Mouse (Mus musculus) G1E (cell line): ENCODE results near the gene Rab3d. TPM values are rescaled to one million over a fixed set of nuclear protein-coding genes. Genes with fewer than 3 reads are reported as not detected.

Experiments used
- ATAC-seq: 2 replicates; pipeline ENCODE4 v1.8.0; 2016; ENCODE audit warnings: mild to moderate bottlenecking; ENCODE audit not compliant: insufficient number of reproducible peaks, poor library complexity, low FRiP score, severe bottlenecking; ENCODE audit errors: extremely low read depth
- DNase-seq: peaks from one replicate; pipeline ENCODE4 v3.0.0; 2012; ENCODE audit warnings: low spot score
- H3K27me3 ChIP-seq: 2 replicates; pipeline ENCODE4 v1.6.1; 2012; ENCODE audit warnings: mild to moderate bottlenecking, low read length, inconsistent platforms; ENCODE audit not compliant: insufficient read depth
- H3K36me3 ChIP-seq: replicated peaks from 2 replicates; pipeline ENCODE3; 2012; ENCODE audit warnings: mild to moderate bottlenecking, inconsistent platforms
- H3K4me1 ChIP-seq: 2 replicates; pipeline ENCODE4 v1.6.1; 2012; ENCODE audit warnings: low read depth, low read length, inconsistent platforms, mixed read lengths; ENCODE audit not compliant: insufficient read depth
- H3K4me3 ChIP-seq: 2 replicates; pipeline ENCODE4 v1.5.1; 2012; ENCODE audit warnings: low read depth, mild to moderate bottlenecking, inconsistent platforms, low read length, moderate library complexity, mixed read lengths
- H3K9me3 ChIP-seq: replicated peaks from 2 replicates; pipeline ENCODE4 v1.6.1; 2012; ENCODE audit warnings: inconsistent platforms
- CTCF ChIP-seq: IDR thresholded peaks from 2 replicates; pipeline ENCODE4 v1.5.1; 2012; ENCODE audit warnings: low read depth, low read length, inconsistent platforms, mixed read lengths
- GATA1 ChIP-seq: IDR thresholded peaks from 2 replicates; pipeline ENCODE4 v1.6.1; 2012; ENCODE audit warnings: borderline replicate concordance, low read length, inconsistent platforms, mixed read lengths
- GATA2 ChIP-seq: IDR thresholded peaks from 2 replicates; pipeline ENCODE4 v1.6.1; 2012; ENCODE audit warnings: low read depth, low read length, inconsistent platforms, borderline replicate concordance
- POLR2AphosphoS5 ChIP-seq: IDR thresholded peaks from 2 replicates; pipeline ENCODE4 v1.6.1; 2012; ENCODE audit warnings: low read depth, low read length, inconsistent platforms; ENCODE audit not compliant: insufficient replicate concordance
- TAL1 ChIP-seq: conservative IDR thresholded peaks from 2 replicates; pipeline ENCODE4 v1.6.1; 2012; ENCODE audit warnings: low read depth, low read length, inconsistent platforms, mixed read lengths
- polyA plus RNA-seq: library from polyadenylated mRNA; stranded (reverse); fragments of >175 nt; gene quantifications from 2 replicates; pipeline ENCODE4 v1.2.3, GENCODE M21; 2012
- total RNA-seq, 2 experiments: library from RNA; stranded (forward) in 1 of 2; stranded (reverse) in 1 of 2; fragments of 200-1000 nt in 1 of 2; fragments of >200 nt in 1 of 2; fragmentation: Nextera tagmentation in 1 of 2; gene quantifications; 2 replicates each; pipeline ENCODE4 v1.2.3; 2014 to 2017

Gene Rab3d
- total and polyA plus RNA-seq, 3 experiments = 3.7 to 8.5 (median 7.0) TPM

GRCm38 (mm10) chr9:21953600-21953999 lies 35.6 kb upstream of the Rab3d start:
- H3K36me3 ChIP-seq = peaks cover 19% of the 10 kb centered on the region
- H3K4me1 ChIP-seq = peaks cover 30% of the 10 kb centered on the region
- TF ChIP-seq GATA1 (no peak), POLR2AphosphoS5 (no peak), CTCF (no peak), TAL1 (no peak)
- no peak for ATAC-seq
- no peak for DNase-seq
- no peaks in the 10 kb centered on the region for H3K27me3 ChIP-seq
- H3K4me3 ChIP-seq = no peak overlapping the region
- H3K9me3 ChIP-seq = no peaks in the 10 kb centered on the region

GRCm38 (mm10) chr9:21951977-21952376 lies 34.0 kb upstream of the Rab3d start:
- TF ChIP-seq GATA2 (no peak), POLR2AphosphoS5 (no peak), CTCF (no peak), TAL1 (no peak), GATA1 (no peak)
- Histone ChIP-seq H3K4me1 (peaks cover 26% of the 10 kb centered on the region), H3K4me3 (no peak overlapping the region), H3K9me3 (no peaks in the 10 kb centered on the region), H3K36me3 (peaks cover 5% of the 10 kb centered on the region), H3K27me3 (peaks cover 6% of the 10 kb centered on the region)
- no peak for DNase-seq
- no peak for ATAC-seq

GRCm38 (mm10) chr9:21950322-21950721 lies 32.3 kb upstream of the Rab3d start:
- ATAC-seq (no peak), DNase-seq (peak; percentile 48)
- Histone ChIP-seq H3K36me3 (peaks cover 2% of the 10 kb centered on the region), H3K4me1 (peaks cover 21% of the 10 kb centered on the region), H3K27me3 (peaks cover 8% of the 10 kb centered on the region), H3K9me3 (no peaks in the 10 kb centered on the region), H3K4me3 (no peak overlapping the region)
- TF ChIP-seq GATA1 (no peak), TAL1 (no peak), GATA2 (no peak), POLR2AphosphoS5 (no peak), CTCF (no peak)

GRCm38 (mm10) chr9:21948790-21949189 lies 30.8 kb upstream of the Rab3d start:
- TF ChIP-seq POLR2AphosphoS5 (no peak), GATA2 (no peak), CTCF (no peak), TAL1 (no peak), GATA1 (no peak)
- Histone ChIP-seq H3K27me3 (peaks cover 11% of the 10 kb centered on the region), H3K4me3 (no peak overlapping the region), H3K36me3 (peaks cover 2% of the 10 kb centered on the region), H3K9me3 (peaks cover 5% of the 10 kb centered on the region), H3K4me1 (peaks cover 18% of the 10 kb centered on the region)
- ATAC-seq = no peak
- no peak for DNase-seq

- TF ChIP-seq GATA2 (no peak), TAL1 (no peak), CTCF (no peak), POLR2AphosphoS5 (no peak), GATA1 (no peak)
- peaks cover 10% of the 10 kb centered on the region for H3K9me3 ChIP-seq
- H3K4me3 ChIP-seq = no peak overlapping the region; the same call in 1 of the 2 replicates
- H3K4me1 ChIP-seq = peaks cover 18% of the 10 kb centered on the region
- no peaks in the 10 kb centered on the region for H3K36me3 ChIP-seq
- ATAC-seq = no peak
- peaks cover 15% of the 10 kb centered on the region for H3K27me3 ChIP-seq
- no peak for DNase-seq
Observed at GRCm38 (mm10) chr9:21948146-21948545, 30.2 kb upstream of the Rab3d start.

GRCm38 (mm10) chr9:21947540-21948130 lies 29.6 kb upstream of the Rab3d start:
- Histone ChIP-seq H3K4me3 (peak overlapping the region; percentile 64; the same call in 1 of the 2 replicates), H3K36me3 (no peaks in the 10 kb centered on the region), H3K27me3 (peaks cover 16% of the 10 kb centered on the region), H3K9me3 (peaks cover 11% of the 10 kb centered on the region), H3K4me1 (peaks cover 18% of the 10 kb centered on the region)
- peak; percentile 37 for DNase-seq
- no peak for TF ChIP-seq GATA1
- no peak for TF ChIP-seq GATA2
- TF ChIP-seq CTCF = no peak
- no peak for TF ChIP-seq TAL1
- TF ChIP-seq POLR2AphosphoS5 = no peak
- ATAC-seq = peak; percentile 28
